Mouse (Mus musculus): Measurements from ENCODE around the gene Pmpcb.

The Pmpcb gene

GRCm38 (mm10) chr5:21776491-21776890, 39.5 kb downstream of the Pmpcb start:
- no peak for TF ChIP-seq GATA4 (IDR thresholded peaks at IDR 0.05; ENCODE audit: insufficient replicate concordance, low read length)

- no peak for TF ChIP-seq GATA4 (IDR thresholded peaks at IDR 0.05; ENCODE audit: insufficient replicate concordance, low read length)
These were observed 47.5 kb downstream of the Pmpcb start for GRCm38 (mm10) chr5:21784161-21785052.

- peak; percentile 40; the same call in 1 of the 2 replicates for TF ChIP-seq GATA4 (IDR thresholded peaks at IDR 0.05; ENCODE audit: insufficient replicate concordance, low read length)
These were observed 48.1 kb downstream of the Pmpcb start, which contains the start of the genes Dnajc2 and Psmc2 for GRCm38 (mm10) chr5:21785053-21785452. TSS of gene Dnajc2 (minus strand) at chr5:21785251. TSS of gene Psmc2 (plus strand) at chr5:21785283.

- TF ChIP-seq GATA4 (IDR thresholded peaks at IDR 0.05; ENCODE audit: insufficient replicate concordance, low read length): no peak
These were observed 48.8 kb downstream of the Pmpcb start for GRCm38 (mm10) chr5:21785776-21786175.

- TF ChIP-seq GATA4 (IDR thresholded peaks at IDR 0.05; ENCODE audit: insufficient replicate concordance, low read length): peak; percentile 47; the same call in 1 of the 2 replicates
These were observed 49.6 kb downstream of the Pmpcb start for GRCm38 (mm10) chr5:21786258-21787185.

GRCm38 (mm10) chr5:21787186-21788105, 50.5 kb downstream of the Pmpcb start:
- TF ChIP-seq GATA4 (IDR thresholded peaks at IDR 0.05; ENCODE audit: insufficient replicate concordance, low read length): no peak

- TF ChIP-seq GATA4 (IDR thresholded peaks at IDR 0.05; ENCODE audit: insufficient replicate concordance, low read length): no peak
These were observed 52.1 kb downstream of the Pmpcb start for GRCm38 (mm10) chr5:21789061-21789460.

- TF ChIP-seq GATA4 (IDR thresholded peaks at IDR 0.05; ENCODE audit: insufficient replicate concordance, low read length): no peak
These were observed 55.2 kb downstream of the Pmpcb start for GRCm38 (mm10) chr5:21792166-21792565.

- no peak for TF ChIP-seq GATA4 (IDR thresholded peaks at IDR 0.05; ENCODE audit: insufficient replicate concordance, low read length)
These were observed 66.0 kb downstream of the Pmpcb start for GRCm38 (mm10) chr5:21802907-21803306.

- no peak for TF ChIP-seq GATA4 (IDR thresholded peaks at IDR 0.05; ENCODE audit: insufficient replicate concordance, low read length)
These were observed 66.8 kb downstream of the Pmpcb start for GRCm38 (mm10) chr5:21803691-21804188.

- no peak for TF ChIP-seq GATA4 (IDR thresholded peaks at IDR 0.05; ENCODE audit: insufficient replicate concordance, low read length)
These were observed 67.9 kb downstream of the Pmpcb start for GRCm38 (mm10) chr5:21804837-21805236.

Data from liver, adult (tissue).